Mouse (Mus musculus): ENCODE data around the gene Pde6b.

- TF ChIP-seq POLR2A (IDR thresholded peaks at IDR 0.05; ENCODE audit: insufficient read depth, low read length) (no peak), CTCF (IDR thresholded peaks at IDR 0.05; ENCODE audit: low read depth, low read length) (no peak)
Observed at GRCm38 (mm10) chr5:108357862-108358261, 30.3 kb upstream of the Pde6b start.

All from ES-Bruce4 (cell line).